Mouse (Mus musculus): ENCODE results near the gene Abtb2. TPM values are rescaled to one million over a fixed set of nuclear protein-coding genes. Genes with fewer than 3 reads are reported as not detected.

Gene Abtb2
- total RNA-seq, 2 experiments from 2014 or later = 6.9 to 11.3 TPM

DNA sequence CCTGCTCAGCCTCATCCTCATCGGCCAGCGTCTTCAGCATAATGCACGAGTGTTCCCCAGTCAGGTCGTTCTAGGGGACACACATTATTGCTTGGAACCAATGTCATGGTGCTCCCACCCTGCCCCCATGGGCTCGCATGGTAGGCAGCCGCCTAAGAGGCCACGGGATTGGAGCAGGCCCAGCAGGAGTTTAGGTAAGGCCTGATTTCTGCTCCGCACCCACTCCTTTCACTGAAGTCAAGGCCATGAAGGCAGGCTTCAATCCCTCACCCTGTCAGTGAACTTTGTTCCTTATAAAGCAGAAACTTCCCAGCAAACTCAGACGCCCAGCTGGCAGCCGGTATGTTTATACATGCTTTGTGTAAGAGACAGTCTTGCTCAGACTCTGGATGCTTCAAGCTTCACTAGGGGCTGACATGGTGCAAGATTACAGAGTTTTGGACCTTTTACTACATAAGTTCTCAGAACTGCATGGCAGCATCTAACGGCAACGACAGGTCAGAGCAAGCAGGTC is 162.0 kb downstream of the Abtb2 start:
- DNase-seq (ENCODE audit: low spot score) = no peak

DNA sequence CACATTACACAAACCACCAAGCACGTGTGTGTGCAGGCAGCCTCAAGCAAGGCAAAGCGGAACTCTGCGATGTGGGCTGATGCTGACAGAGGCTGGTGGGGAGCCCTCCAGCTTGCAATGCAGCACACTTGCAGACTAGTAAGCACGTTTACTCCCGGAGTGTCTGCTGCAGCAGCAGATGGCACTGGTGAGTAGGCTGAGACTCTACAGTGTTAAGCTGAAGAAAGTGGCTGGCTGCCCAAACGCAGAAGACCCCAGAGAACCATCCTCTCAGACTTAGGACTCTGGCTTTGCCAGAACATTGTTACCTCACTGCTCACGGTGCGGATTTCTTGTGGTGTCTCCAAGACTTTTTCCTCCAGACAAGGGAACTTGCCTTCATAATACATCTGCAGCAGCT is 164.9 kb downstream of the Abtb2 start:
- no peak for DNase-seq (ENCODE audit: low spot score)

DNA sequence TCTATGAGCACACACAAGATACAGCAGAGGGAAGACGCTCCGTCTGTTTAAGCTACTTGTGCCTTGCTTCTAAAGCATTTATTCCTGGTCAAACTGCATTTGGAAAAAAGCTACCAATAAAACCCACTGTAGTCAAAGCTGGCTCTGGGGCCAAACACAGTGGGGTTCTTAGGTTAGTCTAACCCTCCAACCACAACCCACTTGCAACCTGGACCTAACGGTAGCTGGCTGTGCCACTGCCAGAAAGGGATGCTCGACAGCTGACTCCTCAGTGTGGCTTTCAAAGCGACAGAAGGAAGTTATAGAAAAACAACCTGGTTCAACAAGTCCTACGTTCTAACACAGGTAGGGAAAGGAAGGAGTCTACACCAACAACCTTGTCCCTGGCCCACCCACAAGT is 165.3 kb downstream of the Abtb2 start:
- no peak for DNase-seq (ENCODE audit: low spot score)

- DNase-seq (ENCODE audit: low spot score) = no peak
Observed at GRCm38 (mm10) chr2:103742821-103743220, 176.7 kb downstream of the Abtb2 start.

- DNase-seq (ENCODE audit: low spot score) = peak; percentile 22
Observed at GRCm38 (mm10) chr2:103743536-103743935, 177.4 kb downstream of the Abtb2 start.

DNA sequence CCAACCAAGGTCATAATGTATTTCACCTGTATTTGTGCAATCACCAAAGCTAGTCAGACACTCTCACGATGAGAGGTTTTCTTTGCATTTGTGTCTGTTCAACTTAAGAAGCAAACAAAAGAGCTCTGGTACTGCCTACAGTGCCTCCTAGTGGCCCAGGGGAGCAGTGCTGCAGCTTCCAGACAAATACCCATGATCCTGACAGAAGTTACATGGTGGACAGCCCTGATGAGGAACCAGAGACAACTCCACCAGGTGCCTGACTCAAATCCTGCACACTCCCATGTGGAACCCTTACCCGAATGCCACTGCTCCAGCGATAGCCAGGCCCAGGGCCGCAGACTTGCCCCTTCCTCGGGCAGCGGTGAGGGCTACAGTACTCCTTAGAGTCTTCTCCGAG is 177.9 kb downstream of the Abtb2 start:
- DNase-seq (ENCODE audit: low spot score) = peak; percentile 34

GRCm38 (mm10) chr2:103745481-103745880 is 179.4 kb downstream of the Abtb2 start:
- no peak for DNase-seq (ENCODE audit: low spot score)

DNA sequence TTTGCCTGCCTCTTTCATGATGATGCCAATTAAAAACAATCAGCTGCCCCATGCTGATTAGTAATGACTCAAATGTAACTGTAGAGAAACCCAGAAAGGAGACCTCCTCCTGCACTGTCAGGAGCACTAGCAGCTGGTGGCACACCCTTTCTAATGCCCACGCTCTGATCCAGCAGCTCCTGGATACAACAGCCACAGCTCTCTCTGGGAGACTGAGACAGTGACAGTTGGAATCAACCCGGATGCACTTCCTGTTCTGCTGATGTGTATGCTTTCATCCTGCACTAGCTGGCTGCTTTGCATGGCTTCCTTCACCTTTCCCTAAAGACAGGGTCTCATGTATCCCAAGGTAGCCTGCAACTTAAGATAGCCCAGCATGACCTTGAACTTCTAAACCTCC is 180.0 kb downstream of the Abtb2 start:
- DNase-seq (ENCODE audit: low spot score) = no peak

GRCm38 (mm10) chr2:103746761-103747160 is 180.7 kb downstream of the Abtb2 start:
- DNase-seq (ENCODE audit: low spot score) = no peak

DNA sequence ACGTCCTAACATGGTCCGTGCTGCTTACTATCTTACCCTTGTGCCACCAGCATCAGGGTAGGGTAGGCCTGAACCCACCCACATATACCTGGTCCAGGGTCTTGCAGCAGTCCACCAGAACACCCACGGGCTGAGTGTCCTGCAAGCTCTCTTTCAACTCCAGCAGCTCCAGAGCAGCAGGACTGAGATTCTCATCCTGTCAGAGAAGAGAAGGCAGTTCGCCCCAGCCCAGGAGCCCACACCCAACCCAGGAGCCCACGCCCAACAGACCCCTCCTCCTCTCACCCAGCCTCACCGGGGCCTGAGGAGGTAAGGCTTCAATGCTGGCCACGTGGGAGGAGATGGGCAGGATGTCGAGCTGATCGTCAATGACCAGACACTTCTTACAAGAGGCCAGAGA is 181.8 kb downstream of the Abtb2 start:
- no peak for DNase-seq (ENCODE audit: low spot score)

DNA sequence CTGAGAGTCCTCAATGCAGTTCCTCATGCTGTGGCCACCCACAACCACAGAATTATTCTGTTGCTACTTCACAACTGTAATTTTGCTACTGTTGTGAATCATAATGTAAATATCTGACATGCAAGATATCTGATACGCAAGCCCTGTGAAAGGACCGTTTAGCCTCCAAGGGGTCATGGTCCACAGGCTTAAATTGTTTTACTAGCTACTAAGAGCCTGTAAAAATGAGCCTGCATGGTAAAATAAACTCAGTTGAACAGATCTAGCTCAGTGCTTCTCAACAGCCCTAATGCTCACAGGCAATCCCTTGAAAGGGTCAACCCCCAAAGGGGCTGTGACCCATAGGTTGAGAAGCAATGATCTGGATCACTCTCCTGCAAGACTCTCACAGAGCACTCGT is 183.0 kb downstream of the Abtb2 start:
- no peak for DNase-seq (ENCODE audit: low spot score)

GRCm38 (mm10) chr2:103751771-103752170 is 185.7 kb downstream of the Abtb2 start:
- DNase-seq (ENCODE audit: low spot score) = no peak

GRCm38 (mm10) chr2:103754614-103755013 is 188.5 kb downstream of the Abtb2 start:
- no peak for DNase-seq (ENCODE audit: low spot score)

GRCm38 (mm10) chr2:103755458-103756085 is 189.5 kb downstream of the Abtb2 start:
- DNase-seq (ENCODE audit: low spot score) = no peak

DNA sequence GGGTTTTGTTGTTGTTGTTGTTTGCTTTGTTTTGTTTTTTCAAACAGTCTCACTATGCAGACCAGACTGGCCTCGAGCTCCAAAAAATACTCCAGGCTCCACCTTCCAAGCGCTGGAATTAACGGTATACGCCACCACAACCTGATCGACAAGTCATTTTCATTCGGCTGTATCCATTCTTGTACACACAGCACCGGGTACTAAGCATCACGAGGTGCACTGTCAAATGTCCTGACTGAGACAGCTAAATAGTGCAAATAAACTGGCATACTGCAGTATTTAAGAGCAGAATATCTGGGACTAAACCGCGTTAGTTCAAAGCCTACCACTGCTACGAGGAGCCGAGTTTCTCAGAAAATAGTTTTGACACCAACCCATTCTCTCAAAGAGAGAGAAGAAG is 194.3 kb downstream of the Abtb2 start:
- DNase-seq (ENCODE audit: low spot score) = no peak

DNA sequence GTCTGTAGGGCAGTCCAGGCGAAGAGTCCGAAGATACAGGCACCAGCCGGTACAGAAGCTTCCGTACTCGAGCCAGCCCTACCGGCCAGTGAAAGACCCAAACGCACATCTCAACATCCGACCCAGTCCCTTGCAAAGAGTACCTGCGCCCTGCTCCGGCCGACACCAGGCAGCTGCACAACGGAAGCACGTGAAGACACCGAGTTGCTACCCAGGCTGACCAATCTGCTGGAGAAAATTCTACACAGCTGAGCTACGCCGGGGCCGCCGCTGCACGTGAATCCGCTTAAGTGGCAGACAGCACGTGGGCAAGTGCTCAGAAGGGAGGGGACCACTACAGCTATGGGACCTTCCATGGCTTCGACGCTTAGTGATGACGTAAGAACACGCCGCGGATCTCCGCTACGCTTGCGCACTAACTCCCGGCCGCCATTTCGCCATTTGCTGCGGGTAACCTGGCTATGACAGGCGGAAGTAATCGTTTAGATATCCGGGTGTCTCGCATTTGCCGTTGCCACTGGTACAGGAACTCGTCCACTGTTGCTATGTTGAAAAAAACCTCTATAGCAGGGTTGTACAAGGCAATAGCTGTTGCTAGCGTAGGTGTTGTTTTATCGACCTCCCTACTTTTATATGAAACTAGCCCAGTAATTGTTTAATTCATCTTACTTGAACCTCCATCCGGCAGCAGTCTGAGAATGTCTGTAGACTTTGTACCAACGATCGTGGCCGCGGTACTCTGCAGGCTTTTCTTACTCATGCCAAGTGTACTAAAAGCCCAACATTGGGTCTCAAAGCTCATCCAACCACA is 195.0 kb downstream of the Abtb2 start, which contains the start of gene Nat10:
TSS of gene Nat10 (minus strand) at position 365 of the 811 bp plus-strand sequence.
- peak; percentile 98 for DNase-seq (ENCODE audit: low spot score)

DNA sequence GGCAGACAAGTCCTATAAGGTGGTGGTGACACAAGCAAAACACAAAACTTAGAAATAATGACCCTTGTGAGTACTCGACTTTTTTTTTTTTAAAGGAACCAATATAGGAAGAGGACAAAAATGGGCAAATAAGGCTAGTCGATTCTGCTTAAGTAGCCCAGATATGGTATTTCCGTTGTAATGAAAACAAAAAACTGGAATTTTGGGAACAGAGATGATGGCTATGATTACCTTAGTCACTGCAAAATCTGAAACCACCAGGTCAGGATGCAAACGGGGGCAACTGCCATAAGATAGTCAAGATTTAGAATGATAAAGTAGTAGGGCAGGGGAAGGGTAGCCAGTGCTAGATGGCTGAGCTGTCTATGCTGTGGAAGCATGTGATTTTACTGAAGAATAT is 195.9 kb downstream of the Abtb2 start:
- no peak for DNase-seq (ENCODE audit: low spot score)

- no peak for DNase-seq (ENCODE audit: low spot score)
Observed at GRCm38 (mm10) chr2:103762492-103762891, 196.4 kb downstream of the Abtb2 start.

Other genes with a start within 250 kb of the Abtb2 start
- gene Elf5, start 154.6 kb upstream of the Abtb2 start, total RNA-seq (2021) = under 1 TPM; 0.11 to 0.28 TPM
- 100 to 1,000 TPM; 114 to 125 TPM for gene Cat, start 81.2 kb upstream of the Abtb2 start, total RNA-seq (2021)
- 10 to 100 TPM; 14.3 to 17.3 TPM for gene Nat10, start 195.0 kb downstream of the Abtb2 start, total RNA-seq (2021)
- gene Caprin1, start 231.3 kb downstream of the Abtb2 start, total RNA-seq (2021) = 10 to 100 TPM; 92.9 to 94.5 TPM

All from gastrocnemius, adult 18-20 months (tissue).